Mouse (Mus musculus) MEL (cell line): ENCODE measurements around the gene Emc1. TPM values are rescaled to one million over a fixed set of nuclear protein-coding genes. Genes with fewer than 3 reads are reported as not detected.

ENCODE experiments used
- DNase-seq: peaks from one replicate; pipeline ENCODE4 v3.0.0; 2011; ENCODE audit warnings: low read depth, low spot score
- H3K27ac ChIP-seq: 2 replicates; pipeline ENCODE4 v1.5.1; 2012; ENCODE audit warnings: low read depth, mild to moderate bottlenecking, control low read depth, low read length, moderate library complexity; ENCODE audit not compliant: control insufficient read depth
- H3K27me3 ChIP-seq, 2 experiments: fragments of 150-350 bp in 1 of 2; sonication (generic) in 1 of 2; 2 replicates each; pipeline ENCODE4 v1.6.1; 2012; ENCODE audit warnings: low read length in 2 of 2, mild to moderate bottlenecking in 2 of 2, improper control_type of control experiment in 1 of 2, moderate library complexity in 1 of 2; ENCODE audit not compliant: insufficient read depth in 2 of 2, control insufficient read depth in 1 of 2
- H3K36me3 ChIP-seq, 2 experiments: 2 replicates each; pipeline ENCODE4 v1.6.1; 2012 to 2014; ENCODE audit warnings: low read length in 2 of 2, improper control_type of control experiment in 1 of 2, inconsistent platforms in 1 of 2, mild to moderate bottlenecking in 1 of 2; ENCODE audit not compliant: insufficient read depth in 2 of 2, control insufficient read depth in 1 of 2
- H3K4me1 ChIP-seq, 2 experiments: fragments of 150-350 bp in 1 of 2; sonication (generic) in 1 of 2; 2 replicates each; pipeline ENCODE4 v1.6.1; 2012; ENCODE audit warnings: low read length in 2 of 2, improper control_type of control experiment in 1 of 2, mild to moderate bottlenecking in 1 of 2; ENCODE audit not compliant: insufficient read depth in 2 of 2, control insufficient read depth in 1 of 2
- H3K4me3 ChIP-seq, 2 experiments: fragments of 150-350 bp in 1 of 2; sonication (generic) in 1 of 2; 2 replicates each; pipeline ENCODE4 v1.5.1; 2012; ENCODE audit warnings: low read depth in 2 of 2, low read length in 2 of 2, mild to moderate bottlenecking in 2 of 2, moderate library complexity in 2 of 2, control low read depth in 1 of 2, improper control_type of control experiment in 1 of 2; ENCODE audit not compliant: control insufficient read depth in 1 of 2, insufficient read depth in 1 of 2
- H3K79me2 ChIP-seq: 2 replicates; pipeline ENCODE4 v1.6.1; 2012; ENCODE audit warnings: mild to moderate bottlenecking, low read length, moderate library complexity; ENCODE audit not compliant: control insufficient read depth, poor library complexity, insufficient read depth
- H3K9ac ChIP-seq: 2 replicates; pipeline ENCODE4 v1.6.1; 2012; ENCODE audit warnings: low read depth, mild to moderate bottlenecking, control low read depth, low read length, moderate library complexity; ENCODE audit not compliant: control insufficient read depth, poor library complexity, severe bottlenecking
- H3K9me3 ChIP-seq: fragments of 150-350 bp; sonication (generic); replicated peaks from 2 replicates; pipeline ENCODE4 v1.6.1; 2012; ENCODE audit warnings: mild to moderate bottlenecking, low read length, improper control_type of control experiment, moderate library complexity; ENCODE audit not compliant: insufficient read depth
- CTCF ChIP-seq, 3 experiments: IDR thresholded peaks in 2 of 3; conservative IDR thresholded peaks in 1 of 3; 2 replicates each; pipeline ENCODE4 v1.5.1; 2011 to 2012; ENCODE audit warnings: low read length in 3 of 3, low read depth in 2 of 3, mild to moderate bottlenecking in 2 of 3, improper control_type of control experiment in 1 of 3, inconsistent platforms in 1 of 3, mixed read lengths in 1 of 3, moderate library complexity in 1 of 3; ENCODE audit not compliant: control insufficient read depth in 1 of 3, insufficient read depth in 1 of 3, poor library complexity in 1 of 3, severe bottlenecking in 1 of 3
- ELF1 ChIP-seq: IDR thresholded peaks from 2 replicates; pipeline ENCODE4 v1.6.1; 2014; ENCODE audit warnings: low read depth, mild to moderate bottlenecking, inconsistent platforms, low read length, improper control_type of control experiment, moderate library complexity
- GATA1 ChIP-seq: IDR thresholded peaks from 2 replicates; pipeline ENCODE4 v1.6.1; 2011; ENCODE audit warnings: low read depth, low read length, improper control_type of control experiment
- JUND ChIP-seq: IDR thresholded peaks from 2 replicates; pipeline ENCODE4 v1.6.1; 2011; ENCODE audit warnings: low read depth, mild to moderate bottlenecking, improper control_type of control experiment, low read length
- MAFK ChIP-seq: IDR thresholded peaks from 2 replicates; pipeline ENCODE4 v1.6.1; 2011; ENCODE audit warnings: low read depth, mild to moderate bottlenecking, low read length, improper control_type of control experiment, borderline replicate concordance
- MAX ChIP-seq: IDR thresholded peaks from 2 replicates; pipeline ENCODE4 v1.6.1; 2011; ENCODE audit warnings: low read length, improper control_type of control experiment
- MAZ ChIP-seq: IDR thresholded peaks from 2 replicates; pipeline ENCODE4 v1.6.1; 2012; ENCODE audit warnings: low read depth, mild to moderate bottlenecking, inconsistent platforms, low read length, improper control_type of control experiment
- MYC ChIP-seq: IDR thresholded peaks from 2 replicates; pipeline ENCODE4 v1.6.1; 2011; ENCODE audit warnings: low read depth, mild to moderate bottlenecking, low read length, improper control_type of control experiment, moderate library complexity
- NRF1 ChIP-seq: IDR thresholded peaks from 2 replicates; pipeline ENCODE4 v1.6.1; 2014; ENCODE audit warnings: low read depth, mild to moderate bottlenecking, inconsistent platforms, low read length, improper control_type of control experiment, moderate library complexity; ENCODE audit not compliant: poor library complexity, insufficient read depth, severe bottlenecking
- POLR2A ChIP-seq, 2 experiments: IDR thresholded peaks; 2 replicates each; pipeline ENCODE4 v1.6.1; 2011 to 2012; ENCODE audit warnings: low read length in 2 of 2, mild to moderate bottlenecking in 2 of 2, control low read depth in 1 of 2, improper control_type of control experiment in 1 of 2, low read depth in 1 of 2, moderate library complexity in 1 of 2; ENCODE audit not compliant: control insufficient read depth in 1 of 2, insufficient read depth in 1 of 2, poor library complexity in 1 of 2
- USF1 ChIP-seq: IDR thresholded peaks from 2 replicates; pipeline ENCODE4 v1.6.1; 2014; ENCODE audit warnings: low read depth, mild to moderate bottlenecking, inconsistent platforms, low read length, improper control_type of control experiment, moderate library complexity
- ZC3H11A ChIP-seq: IDR thresholded peaks from 2 replicates; pipeline ENCODE4 v1.6.1; 2012; ENCODE audit warnings: low read depth, mild to moderate bottlenecking, inconsistent platforms, low read length, improper control_type of control experiment
- ZKSCAN1 ChIP-seq: IDR thresholded peaks from 2 replicates; pipeline ENCODE4 v1.6.1; 2012; ENCODE audit warnings: low read depth, mild to moderate bottlenecking, inconsistent platforms, low read length, improper control_type of control experiment, moderate library complexity
- ZMIZ1 ChIP-seq: IDR thresholded peaks from 2 replicates; pipeline ENCODE4 v1.6.1; 2012; ENCODE audit warnings: low read depth, mild to moderate bottlenecking, inconsistent platforms, low read length, improper control_type of control experiment, moderate library complexity
- polyA plus RNA-seq, 2 experiments: library from polyadenylated mRNA; stranded (reverse) in 1 of 2; unstranded in 1 of 2; fragments of >175 nt in 1 of 2; fragments of >200 nt in 1 of 2; gene quantifications; 2 replicates each; pipeline versions ENCODE4 v1.2.1 to v1.2.4; 2012; ENCODE audit warnings: low replicate concordance in 2 of 2, low read depth in 1 of 2; ENCODE audit not compliant: insufficient read length in 2 of 2, insufficient read depth in 1 of 2, missing spikeins in 1 of 2
- total RNA-seq: library from RNA; depleted of rRNA; stranded (reverse); fragments of 300-350 nt; gene quantifications from 2 replicates; pipeline ENCODE4 v1.2.3, GENCODE M21; 2012

The Emc1 gene
- total and polyA plus RNA-seq, 3 experiments: 17.3 to 50.4 TPM; not detected in 1

- DNase-seq: no peak
- H3K9ac ChIP-seq: peak overlapping the region; percentile 96
Observed at GRCm38 (mm10) chr4:139352832-139353231, 445 bp downstream of the Emc1 start.

GRCm38 (mm10) chr4:139357211-139357610 lies 4.8 kb downstream of the Emc1 start:
- Histone ChIP-seq H3K27me3 (no peaks in the 10 kb centered on the region), H3K36me3 (peaks cover 3 to 7% of the 10 kb centered on the region in 2 experiments; a peak in 2 of 4 replicates), H3K9me3 (no peaks in the 10 kb centered on the region)
- TF ChIP-seq MAX (no peak), GATA1 (no peak), ZMIZ1 (no peak), POLR2A (IDR thresholded peaks at IDR 0.05; ENCODE audit: control insufficient read depth in 1 of 2, insufficient read depth in 1 of 2, low read depth in 1 of 2, low read length in 2 of 2, poor library complexity in 1 of 2) (no peak), MYC (no peak), NRF1 (no peak)
- TF ChIP-seq, all 39 proteins: peak for 0
- 0 out of 4 replicates have a peak, but pooled peaks cover 0 to 3% of the 10 kb centered on the region in 2 experiments for H3K4me1 ChIP-seq
- no peak overlapping the region for H3K9ac ChIP-seq
- H3K27ac ChIP-seq: no peak overlapping the region
- peaks cover 16% of the 10 kb centered on the region for H3K79me2 ChIP-seq
- DNase-seq: no peak
- H3K4me3 ChIP-seq: no peak overlapping the region

More at GRCm38 (mm10) chr4:139352832-139353231, 445 bp downstream of the Emc1 start:
- H3K4me3 ChIP-seq: peak overlapping the region; percentile 97 to 99
- H3K79me2 ChIP-seq: peaks cover 39% of the 10 kb centered on the region
- H3K27ac ChIP-seq: peak overlapping the region; percentile 88
- H3K27me3 ChIP-seq: no peaks in the 10 kb centered on the region
- no peaks in the 10 kb centered on the region for H3K9me3 ChIP-seq
- no peak for TF ChIP-seq ELF1
- no peak for TF ChIP-seq CTCF (IDR thresholded peaks at IDR 0.05 in 2 of 3, conservative IDR thresholded peaks at IDR 0.05 in 1 of 3; ENCODE audit: control insufficient read depth in 1 of 3, insufficient read depth in 1 of 3, low read depth in 2 of 3, low read length in 3 of 3, poor library complexity in 1 of 3, severe bottlenecking in 1 of 3)
- TF ChIP-seq GATA1: no peak
- no peak for TF ChIP-seq USF1
- TF ChIP-seq MAFK: no peak
- TF ChIP-seq ZC3H11A: no peak
- TF ChIP-seq JUND: no peak
- no peak for TF ChIP-seq MAZ
- no peak for TF ChIP-seq ZKSCAN1
- TF ChIP-seq, all 39 proteins: peak for 0
- Histone ChIP-seq H3K4me1 (0 out of 4 replicates have a peak, but pooled peaks cover 0 to 11% of the 10 kb centered on the region in 2 experiments), H3K36me3 (peaks cover 3 to 9% of the 10 kb centered on the region in 2 experiments; a peak in 3 of 4 replicates)
